Mouse (Mus musculus) heart, embryonic 11.5 days (tissue): Measurements from ENCODE around the gene Washc4. TPM values are rescaled to one million over a fixed set of nuclear protein-coding genes. Genes with fewer than 3 reads are reported as not detected.

Experiments
- ATAC-seq: fragments of 200-750 bp; cut with Nextera tagmentation; replicated peaks from 2 replicates; pipeline ENCODE4 v1.8.0; 2017; ENCODE audit warnings: moderate library complexity; ENCODE audit not compliant: insufficient number of reproducible peaks, low FRiP score, low TSS enrichment
- H3K27ac ChIP-seq: fragments of 300-500 bp; sonication (generic); 2 replicates; pipeline ENCODE4 v1.5.1; 2014; ENCODE audit warnings: mild to moderate bottlenecking, low read depth, low read length
- H3K27me3 ChIP-seq: fragments of 300-500 bp; sonication (generic); 2 replicates; pipeline ENCODE4 v1.6.1; 2014; ENCODE audit warnings: mild to moderate bottlenecking, low read length, mixed read lengths; ENCODE audit not compliant: control insufficient read depth, insufficient read depth
- H3K36me3 ChIP-seq: fragments of 300-500 bp; sonication (generic); 2 replicates; pipeline ENCODE4 v1.6.1; 2014; ENCODE audit warnings: mild to moderate bottlenecking, low read length, moderate library complexity, mixed read lengths; ENCODE audit not compliant: control insufficient read depth, insufficient read depth
- H3K4me1 ChIP-seq: fragments of 300-500 bp; sonication (generic); 2 replicates; pipeline ENCODE4 v1.6.1; 2014; ENCODE audit warnings: low read length; ENCODE audit not compliant: control insufficient read depth, insufficient read depth
- H3K4me2 ChIP-seq: fragments of 300-500 bp; sonication (generic); 2 replicates; pipeline ENCODE4 v1.6.1; 2014; ENCODE audit warnings: mild to moderate bottlenecking, moderate library complexity
- H3K4me3 ChIP-seq: fragments of 300-500 bp; sonication (generic); 2 replicates; pipeline ENCODE4 v1.5.1; 2014; ENCODE audit warnings: low read depth, low read length
- H3K9ac ChIP-seq: fragments of 300-500 bp; sonication (generic); 2 replicates; pipeline ENCODE4 v1.6.1; 2014; ENCODE audit warnings: mild to moderate bottlenecking, low read depth, low read length, moderate library complexity
- H3K9me3 ChIP-seq: fragments of 300-500 bp; sonication (generic); replicated peaks from 2 replicates; pipeline ENCODE4 v1.6.1; 2016; ENCODE audit warnings: low read length; ENCODE audit not compliant: control insufficient read depth
- WGBS: fragments of 180-500 bp; shearing (Covaris S2); extraction: QIAGEN DNeasy Blood & Tissue Kit; methylation state at CpG from one replicate; pipeline ENCODE4 v1.1.7; 2014; ENCODE audit not compliant: insufficient replicate concordance; 5-methylcytosine and 5-hydroxymethylcytosine counted together
- polyA plus RNA-seq: library from polyadenylated mRNA; unstranded; fragments of >200 nt; fragmentation: Nextera tagmentation; extraction: Ambion mirVana; gene quantifications from 2 replicates; pipeline ENCODE4 v1.2.1, GENCODE M21; 2014

Washc4 gene
- polyA plus RNA-seq, 1 experiment from 2014 or later: 26.8 TPM

GRCm38 (mm10) chr10:83533258-83533909 lies 10.2 kb upstream of the Washc4 start:
- Histone ChIP-seq H3K9ac (peak overlapping the region; percentile 67), H3K4me2 (peak overlapping the region; percentile 95), H3K27ac (peak overlapping the region; percentile 31), H3K4me3 (peak overlapping the region; percentile 56), H3K9me3 (no peaks in the 10 kb centered on the region), H3K4me1 (peaks cover 8% of the 10 kb centered on the region; the same call in 1 of the 2 replicates), H3K27me3 (no peaks in the 10 kb centered on the region), H3K36me3 (no peaks in the 10 kb centered on the region)
- WGBS: 3% methylated on average over 27 of the region's 27 CpGs
- ATAC-seq: peak; percentile 27

GRCm38 (mm10) chr10:83533910-83534283 lies 9.7 kb upstream of the Washc4 start, which contains the start of gene Aldh1l2:
Gene Aldh1l2, minus strand, starts transcription at chr10:83534140.
- ATAC-seq: peak; percentile 87
- H3K27ac ChIP-seq: peak within 1 kb of the TSS; percentile 31
- 0% methylated on average over 21 of the region's 21 CpGs for WGBS

GRCm38 (mm10) chr10:83536436-83536835 lies 7.1 kb upstream of the Washc4 start:
- H3K4me3 ChIP-seq: no peak overlapping the region
- no peak overlapping the region for H3K27ac ChIP-seq
- 5% methylated on average over 1 of the region's 1 CpGs for WGBS
- no peaks in the 10 kb centered on the region for H3K9me3 ChIP-seq
- H3K4me1 ChIP-seq: peaks cover 8% of the 10 kb centered on the region; the same call in 1 of the 2 replicates
- no peak overlapping the region for H3K4me2 ChIP-seq
- ATAC-seq: no peak
- no peak overlapping the region for H3K9ac ChIP-seq
- H3K27me3 ChIP-seq: no peaks in the 10 kb centered on the region
- no peaks in the 10 kb centered on the region for H3K36me3 ChIP-seq

More at GRCm38 (mm10) chr10:83533910-83534283, 9.7 kb upstream of the Washc4 start, which contains the start of gene Aldh1l2:
- H3K4me1 ChIP-seq: peaks cover 8% of the 10 kb centered on the region; the same call in 1 of the 2 replicates
- no peaks in the 10 kb centered on the region for H3K27me3 ChIP-seq
- H3K36me3 ChIP-seq: no peaks in the 10 kb centered on the region
- peak within 1 kb of the TSS; percentile 67 for H3K9ac ChIP-seq
- no peaks in the 10 kb centered on the region for H3K9me3 ChIP-seq
- H3K4me2 ChIP-seq: peak within 1 kb of the TSS; percentile 95
- H3K4me3 ChIP-seq: peak within 1 kb of the TSS; percentile 56

- Histone ChIP-seq H3K27me3 (no peaks in the 10 kb centered on the region), H3K9me3 (no peaks in the 10 kb centered on the region), H3K4me3 (no peak overlapping the region), H3K9ac (no peak overlapping the region), H3K4me1 (no peaks in the 10 kb centered on the region), H3K36me3 (no peaks in the 10 kb centered on the region), H3K4me2 (no peak overlapping the region), H3K27ac (no peak overlapping the region)
- 70% methylated on average over 6 of the region's 6 CpGs for WGBS
- no peak for ATAC-seq
Observed at GRCm38 (mm10) chr10:83539311-83539980, 4.1 kb upstream of the Washc4 start.

GRCm38 (mm10) chr10:83540092-83540491 lies 3.5 kb upstream of the Washc4 start:
- no peak overlapping the region for H3K4me3 ChIP-seq
- H3K9me3 ChIP-seq: no peaks in the 10 kb centered on the region
- ATAC-seq: no peak
- no peak overlapping the region for H3K4me2 ChIP-seq
- no peak overlapping the region for H3K9ac ChIP-seq
- peaks cover 4% of the 10 kb centered on the region; the same call in 1 of the 2 replicates for H3K4me1 ChIP-seq
- H3K27ac ChIP-seq: peak overlapping the region; percentile 59; the same call in 1 of the 2 replicates
- no peaks in the 10 kb centered on the region for H3K27me3 ChIP-seq
- H3K36me3 ChIP-seq: no peaks in the 10 kb centered on the region
- WGBS: 13% methylated on average over 3 of the region's 3 CpGs

- Histone ChIP-seq H3K27ac (no peak overlapping the region), H3K4me1 (peaks cover 8% of the 10 kb centered on the region; the same call in 1 of the 2 replicates), H3K9ac (no peak overlapping the region), H3K9me3 (no peaks in the 10 kb centered on the region), H3K27me3 (no peaks in the 10 kb centered on the region), H3K36me3 (no peaks in the 10 kb centered on the region), H3K4me2 (no peak overlapping the region), H3K4me3 (no peak overlapping the region)
- no peak for ATAC-seq
- 81% methylated on average over 7 of the region's 7 CpGs for whole genome bisulfite sequencing
Observed at GRCm38 (mm10) chr10:83542241-83542640, 1.3 kb upstream of the Washc4 start.

GRCm38 (mm10) chr10:83544103-83544479 lies 539 bp downstream of the Washc4 start:
- peaks cover 8% of the 10 kb centered on the region; the same call in 1 of the 2 replicates for H3K4me1 ChIP-seq
- no peaks in the 10 kb centered on the region for H3K9me3 ChIP-seq
- H3K4me3 ChIP-seq: peak overlapping the region; percentile 79
- H3K9ac ChIP-seq: peak overlapping the region; percentile 85
- H3K36me3 ChIP-seq: no peaks in the 10 kb centered on the region
- no peaks in the 10 kb centered on the region for H3K27me3 ChIP-seq
- peak overlapping the region; percentile 62 for H3K4me2 ChIP-seq
- ATAC-seq: peak; percentile 87
- H3K27ac ChIP-seq: peak overlapping the region; percentile 54
- 0% methylated on average over 41 of the region's 41 CpGs for WGBS

GRCm38 (mm10) chr10:83545341-83545740 lies 1.8 kb downstream of the Washc4 start:
- no peak overlapping the region for H3K27ac ChIP-seq
- H3K9ac ChIP-seq: no peak overlapping the region
- ATAC-seq: no peak
- H3K4me2 ChIP-seq: peak overlapping the region; percentile 62
- no peaks in the 10 kb centered on the region for H3K9me3 ChIP-seq
- WGBS: 75% methylated on average over 3 of the region's 3 CpGs
- H3K36me3 ChIP-seq: peaks cover 5% of the 10 kb centered on the region
- H3K4me1 ChIP-seq: peaks cover 8% of the 10 kb centered on the region; the same call in 1 of the 2 replicates
- H3K4me3 ChIP-seq: no peak overlapping the region
- H3K27me3 ChIP-seq: no peaks in the 10 kb centered on the region
